Mouse (Mus musculus): ENCODE measurements at regions not wholly inside any gene's neighbourhood (a gene's known extent, or its start where the extent isn't known, plus 50 kb on each side); places are given as distances from the start of the nearest gene placed in this dataset.

DNA sequence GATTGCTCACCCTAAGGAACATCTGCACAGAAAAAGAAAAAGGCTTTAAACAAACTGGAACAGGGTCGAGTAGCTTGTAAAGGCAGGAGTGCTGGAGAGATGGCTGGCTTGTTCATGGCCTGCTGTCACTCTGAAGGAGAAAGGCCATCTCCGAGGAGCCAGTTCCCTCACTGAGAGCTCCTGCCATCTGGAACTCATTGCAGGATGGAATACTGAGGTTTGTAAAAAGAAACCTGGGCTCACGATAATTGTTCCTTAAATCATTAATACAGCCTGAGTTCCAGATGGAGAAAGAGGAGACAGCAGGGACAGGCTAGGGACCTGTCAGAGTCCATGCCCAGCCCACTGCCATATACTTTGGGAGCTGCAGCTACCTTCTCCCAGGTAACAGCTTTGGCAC lies 100.8 kb upstream of the Gm12830 start:
- no peak for DNase-seq

DNA sequence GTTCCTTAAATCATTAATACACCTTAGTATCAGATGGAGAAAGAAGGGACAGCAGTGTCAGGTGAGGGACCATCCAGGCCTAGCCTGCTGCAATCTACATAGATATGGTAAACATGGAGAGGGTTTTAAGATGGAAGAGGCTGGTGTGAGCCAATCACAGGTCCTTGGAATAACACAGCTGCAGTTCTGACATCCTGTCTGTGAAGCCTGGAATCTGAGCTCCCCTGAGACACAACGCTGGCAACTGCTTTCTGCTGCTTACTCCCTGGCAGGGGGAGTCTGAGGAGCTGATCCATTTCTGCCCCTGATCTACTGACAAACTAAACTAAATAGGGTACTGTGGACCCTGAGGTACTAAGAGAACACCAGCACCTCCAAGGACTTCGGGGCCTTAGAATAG lies 100.1 kb upstream of the Gm12830 start:
- DNase-seq = no peak

DNA sequence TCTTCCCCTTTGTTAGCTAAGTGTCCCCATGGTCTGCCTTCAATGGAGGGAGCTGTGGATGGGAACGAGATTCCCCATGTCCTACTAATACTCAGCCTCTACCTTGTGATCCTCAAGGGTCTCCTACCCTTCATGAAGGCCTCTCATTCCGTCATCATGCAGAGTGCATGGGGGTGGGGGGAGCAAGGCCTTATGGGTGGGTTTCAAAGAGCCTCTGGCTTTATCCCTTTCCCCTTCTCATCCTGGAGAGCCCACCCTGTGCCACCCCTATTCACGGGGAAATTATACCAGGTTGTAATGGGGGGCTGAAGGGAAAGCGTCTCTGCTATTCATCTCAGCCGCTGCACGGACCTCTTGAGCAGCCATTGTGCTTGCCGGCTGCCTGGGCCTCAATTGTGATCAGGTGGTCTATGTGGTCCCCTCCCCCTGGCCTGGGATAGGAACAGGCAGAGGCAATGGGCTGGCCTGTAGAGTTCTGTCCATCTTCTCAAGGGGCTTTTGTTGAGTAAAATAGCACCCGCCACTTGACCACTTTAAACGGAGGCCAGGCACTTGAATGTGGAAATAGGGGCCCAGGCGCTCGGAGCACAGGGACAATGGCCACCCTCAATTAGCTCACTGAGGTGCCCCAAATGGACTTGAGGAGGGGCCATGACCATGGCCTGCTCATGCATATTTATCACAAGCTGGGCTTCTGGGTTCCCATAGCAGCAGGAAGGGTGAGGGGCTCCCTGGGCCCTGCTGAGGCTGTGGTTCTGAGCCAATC lies 93.1 kb upstream of the Gm12830 start:
- no peak for DNase-seq

DNA sequence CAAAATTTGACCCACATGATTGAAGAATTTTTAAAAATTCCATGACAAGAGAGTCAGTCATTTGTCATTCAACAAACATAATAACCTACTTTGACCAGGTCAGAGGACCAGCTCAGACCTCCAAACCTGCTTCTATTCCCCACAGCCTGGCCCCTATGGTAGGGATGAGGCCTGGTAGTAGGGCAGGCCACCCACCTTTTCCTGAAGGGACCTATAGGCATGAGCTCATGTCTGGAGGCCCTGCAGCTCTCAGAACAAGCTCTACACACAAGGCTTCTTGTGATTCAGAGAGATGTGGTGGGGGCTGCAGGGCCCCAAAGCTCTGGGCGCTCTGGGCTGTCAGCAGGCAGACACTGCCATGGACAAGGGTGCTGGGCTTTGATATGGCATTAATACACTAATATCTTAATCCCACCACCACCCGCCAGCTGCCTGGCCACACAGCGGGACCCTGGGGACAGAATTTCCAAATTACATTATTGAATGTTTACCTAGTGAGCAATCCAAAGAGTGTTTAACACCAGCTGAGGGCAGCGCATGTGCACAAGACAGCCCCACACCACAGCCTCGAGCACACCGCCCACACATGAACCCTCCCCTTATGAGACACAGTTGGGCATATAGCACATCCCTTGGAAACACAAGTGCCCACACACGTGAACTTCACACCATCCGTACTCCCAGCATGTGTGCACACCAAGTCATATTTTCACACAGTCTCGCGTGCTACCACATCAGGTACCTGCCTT lies 88.1 kb upstream of the Gm12830 start:
- no peak for DNase-seq

DNA sequence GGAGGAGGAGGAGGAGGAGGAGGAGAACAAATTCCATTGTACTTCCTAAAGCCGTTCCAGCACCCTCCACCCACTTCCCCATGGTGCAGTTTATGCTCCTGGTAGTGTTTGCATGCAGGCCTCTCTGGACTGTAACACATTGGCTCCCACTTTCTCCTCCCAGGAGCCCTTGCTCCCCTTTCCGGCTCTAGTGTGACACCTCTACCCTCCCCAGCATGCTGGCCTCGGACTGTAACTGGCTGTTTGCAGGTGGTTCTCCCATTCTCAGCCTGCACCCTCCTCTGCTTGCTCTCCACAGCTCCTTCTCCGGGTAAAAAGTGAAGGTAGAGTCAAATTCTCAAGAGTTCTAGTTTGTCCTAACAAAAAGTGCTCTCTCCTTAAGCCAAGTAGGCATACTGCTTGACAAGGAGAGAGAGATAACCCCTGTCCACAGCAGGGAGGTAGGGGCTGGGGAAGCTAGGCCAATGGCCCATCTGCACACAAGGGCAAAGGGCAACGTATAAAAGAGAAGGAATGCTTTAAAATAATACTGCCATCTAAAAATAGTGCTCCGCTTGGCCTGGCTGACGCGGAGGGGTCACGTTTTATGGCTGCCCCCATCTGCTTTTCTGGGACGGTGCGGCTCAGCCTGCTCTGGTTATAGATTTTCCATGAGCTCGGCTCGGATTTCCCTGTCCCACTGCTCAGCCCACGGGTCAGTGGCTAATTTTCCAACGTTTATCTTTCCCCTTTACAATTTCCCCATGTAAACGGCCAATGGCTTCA lies 82.4 kb upstream of the Gm12830 start:
- DNase-seq = no peak

DNA sequence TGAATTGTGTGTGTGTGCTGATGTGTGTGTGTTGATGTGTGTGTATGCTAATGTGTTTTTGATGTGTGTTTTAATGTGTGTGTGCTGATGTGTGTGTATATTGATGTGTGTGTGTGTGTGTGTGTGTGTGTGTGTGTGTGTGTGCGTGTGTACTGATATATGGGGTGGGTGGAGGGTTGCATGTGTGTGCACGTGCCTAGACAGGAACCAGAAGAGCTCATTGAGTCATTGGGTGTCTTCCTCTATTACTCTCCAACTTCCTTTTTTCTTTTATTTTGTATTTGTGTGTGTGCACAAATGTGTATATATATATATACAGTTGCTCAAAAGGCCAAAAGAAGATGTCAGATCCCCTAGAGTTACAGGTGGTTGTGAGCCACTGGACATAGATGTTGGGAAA lies 73.4 kb upstream of the Gm12830 start:
- DNase-seq = no peak

DNA sequence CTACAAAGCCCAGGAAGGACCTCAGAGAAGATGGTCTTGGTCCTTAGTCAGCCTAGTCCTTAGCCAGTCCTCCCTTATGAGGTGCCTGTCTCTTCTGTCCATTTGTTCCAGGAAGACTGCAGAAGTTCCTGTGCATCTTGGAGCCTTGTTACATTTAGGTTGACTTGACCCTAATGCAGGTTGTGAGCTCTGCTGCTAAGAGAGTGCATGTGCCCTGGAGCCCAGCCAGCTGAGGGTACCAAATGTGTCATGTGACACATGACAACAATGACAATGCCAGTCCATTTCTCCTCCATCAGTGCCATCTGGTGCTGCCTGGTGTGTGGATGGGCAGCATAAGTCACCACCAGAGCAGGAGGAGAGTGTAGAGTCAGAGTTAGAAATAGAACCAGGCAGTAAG lies 61.7 kb upstream of the Gm12830 start:
- no peak for DNase-seq

DNA sequence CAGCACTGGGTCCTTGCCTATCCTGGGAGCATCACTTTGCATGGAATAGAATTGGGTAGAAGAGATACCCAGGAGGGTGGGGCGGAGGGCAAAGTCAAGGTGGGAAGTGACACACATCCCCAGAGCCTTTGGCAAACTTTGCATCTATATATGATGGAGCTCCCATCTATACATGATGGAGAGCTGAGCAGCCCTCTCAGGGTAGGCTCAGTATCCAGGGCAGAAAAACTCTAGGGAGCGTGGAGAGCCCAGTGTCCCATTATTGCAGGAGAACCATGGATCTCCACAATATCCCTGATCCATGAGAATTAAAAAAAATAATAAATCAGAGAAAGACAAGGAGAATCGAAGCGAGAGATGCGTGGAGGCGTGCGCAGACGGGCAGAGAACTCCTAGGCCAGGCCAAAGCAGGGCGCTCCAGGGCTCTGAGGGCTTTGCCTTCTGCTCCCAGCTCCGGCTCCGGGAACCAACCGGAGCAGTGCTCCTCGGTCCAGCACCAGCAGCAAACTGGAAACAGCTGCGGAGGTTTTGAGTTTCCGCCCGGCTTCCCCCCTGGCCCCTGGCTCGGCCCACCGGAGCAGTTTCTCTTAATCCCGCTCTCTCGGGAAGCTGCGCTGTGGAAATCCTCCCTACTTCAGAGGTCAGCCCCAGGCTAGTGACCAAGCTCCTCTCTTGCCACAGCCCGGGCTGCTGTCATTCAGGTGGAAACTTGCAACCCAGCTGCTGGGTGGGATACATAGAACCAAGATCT lies 54.7 kb upstream of the Gm12830 start:
- no peak for DNase-seq

All from liver (tissue).